Mouse (Mus musculus) CD4-positive, CD25-positive, alpha-beta regulatory T cell, adult 4 months (primary cell): Measurements from ENCODE around the gene 1600002K03Rik. TPM values are rescaled to one million over a fixed set of nuclear protein-coding genes. Genes with fewer than 3 reads are reported as not detected.
"Not testable (repeated sequence)": the region's sequence is repeated elsewhere in the genome, so short reads cannot be mapped to it uniquely, and the experiment has no call there.

Source experiments
- ATAC-seq: one replicate; pipeline ENCODE4 v1.8.0; 2017
- polyA plus RNA-seq, 2 experiments: library from polyadenylated mRNA; unstranded; fragments of 100-300 nt; shearing (Covaris generic); gene quantifications; one replicate each; pipeline ENCODE4 v1.2.1; 2017

Gene 1600002K03Rik
- polyA plus RNA-seq, 2 experiments from 2014 or later, result 21.6 to 23.5 TPM

GRCm38 (mm10) chr10:80154384-80154783 is 18.4 kb upstream of the 1600002K03Rik start:
- no peak for ATAC-seq

DNA sequence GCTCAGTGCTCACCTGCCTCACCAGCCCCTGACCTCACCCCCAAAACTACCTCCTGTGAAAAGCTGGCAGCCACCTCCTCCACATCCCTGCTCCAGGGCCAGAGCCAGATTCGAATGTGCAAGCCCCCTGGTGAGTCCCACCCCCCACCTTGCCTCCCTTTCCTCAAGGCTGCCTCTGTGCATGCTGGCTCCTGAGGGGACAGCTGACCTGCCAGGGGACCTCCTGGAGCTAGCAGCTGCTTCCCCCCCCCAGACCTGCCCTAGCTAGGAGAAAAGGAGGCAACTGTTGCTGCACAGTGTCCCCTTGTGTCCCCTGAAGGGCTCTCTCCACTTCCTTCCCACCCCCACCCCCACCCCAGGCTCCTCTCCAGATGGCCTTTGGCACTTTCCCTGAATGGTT is 17.5 kb upstream of the 1600002K03Rik start:
- ATAC-seq, result no peak

DNA sequence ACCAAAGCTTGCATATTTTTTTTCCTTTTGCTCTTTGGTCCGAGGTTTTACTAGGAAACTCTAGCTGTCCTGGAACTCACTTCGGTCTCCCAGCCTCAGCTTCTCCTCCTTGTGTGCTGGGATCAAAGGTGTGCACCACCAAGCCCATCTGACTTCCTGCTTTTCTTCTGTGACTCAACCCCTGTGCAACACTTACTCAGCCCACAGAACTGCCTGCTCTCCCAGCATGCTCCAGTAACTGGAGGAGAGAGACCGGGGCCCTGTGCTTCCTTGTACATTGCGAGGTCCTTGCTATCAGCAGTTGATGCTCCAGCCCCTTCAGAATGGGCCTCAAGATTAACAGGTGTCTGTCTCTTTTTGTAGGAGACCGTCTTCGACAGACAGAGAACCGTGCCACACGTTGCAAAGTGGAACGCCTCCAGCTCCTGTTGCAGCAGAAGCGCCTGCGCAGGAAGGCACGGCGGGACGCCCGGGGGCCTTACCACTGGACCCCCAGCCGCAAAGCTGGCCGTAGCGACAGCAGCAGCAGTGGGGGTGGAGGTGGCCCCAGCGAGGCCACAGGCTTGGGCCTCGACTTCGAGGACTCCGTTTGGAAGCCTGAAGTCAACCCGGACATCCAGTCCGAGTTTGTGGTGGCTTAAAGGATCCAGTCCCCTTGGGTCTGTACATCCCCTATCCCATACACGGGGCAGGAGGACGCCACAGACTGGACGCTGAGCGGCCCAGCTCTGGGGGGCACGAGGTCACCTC is 16.6 kb upstream of the 1600002K03Rik start:
- ATAC-seq, result no peak

- ATAC-seq, result no peak
Measured at GRCm38 (mm10) chr10:80156752-80157053, 16.0 kb upstream of the 1600002K03Rik start.

GRCm38 (mm10) chr10:80157141-80157929 is 15.4 kb upstream of the 1600002K03Rik start:
- no peak for ATAC-seq

DNA sequence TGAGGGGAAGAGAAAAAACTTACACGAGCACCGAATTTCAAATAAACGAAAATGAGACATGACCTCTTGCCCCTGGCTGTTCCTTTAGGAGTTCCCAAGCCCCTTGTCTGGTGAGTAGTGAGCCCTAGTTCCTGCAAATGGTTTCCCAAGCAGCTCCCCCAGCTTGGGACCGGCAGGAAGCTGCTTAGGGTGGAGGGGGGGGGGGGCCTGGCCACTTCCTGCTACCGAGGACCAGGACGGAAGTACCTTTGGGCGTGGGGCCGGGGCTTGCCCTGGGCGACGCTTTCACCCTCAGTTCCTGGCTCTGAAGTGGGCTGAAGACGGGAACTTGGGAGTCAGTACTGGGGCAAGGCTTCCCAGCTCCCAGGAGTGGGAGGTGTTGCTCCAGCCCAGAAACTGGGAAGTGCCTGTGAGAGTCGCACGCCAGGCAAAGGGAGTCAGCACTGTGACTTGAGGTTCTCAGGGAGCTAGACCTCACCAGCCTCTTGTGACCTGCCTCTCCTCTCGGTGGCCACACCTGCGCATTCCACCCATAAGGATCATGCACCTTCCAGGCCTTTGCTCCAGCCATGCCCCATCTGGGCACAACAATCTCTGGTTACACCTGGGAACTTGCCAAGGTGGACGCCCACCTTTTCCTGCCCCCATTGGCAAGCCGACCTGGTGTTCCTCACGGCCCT is 14.3 kb upstream of the 1600002K03Rik start:
- peak; percentile 48 for ATAC-seq

GRCm38 (mm10) chr10:80159021-80159560 is 13.7 kb upstream of the 1600002K03Rik start:
- ATAC-seq, result peak; percentile 5

- ATAC-seq, result peak; percentile 85
Measured at GRCm38 (mm10) chr10:80159561-80160454, 12.9 kb upstream of the 1600002K03Rik start.

DNA sequence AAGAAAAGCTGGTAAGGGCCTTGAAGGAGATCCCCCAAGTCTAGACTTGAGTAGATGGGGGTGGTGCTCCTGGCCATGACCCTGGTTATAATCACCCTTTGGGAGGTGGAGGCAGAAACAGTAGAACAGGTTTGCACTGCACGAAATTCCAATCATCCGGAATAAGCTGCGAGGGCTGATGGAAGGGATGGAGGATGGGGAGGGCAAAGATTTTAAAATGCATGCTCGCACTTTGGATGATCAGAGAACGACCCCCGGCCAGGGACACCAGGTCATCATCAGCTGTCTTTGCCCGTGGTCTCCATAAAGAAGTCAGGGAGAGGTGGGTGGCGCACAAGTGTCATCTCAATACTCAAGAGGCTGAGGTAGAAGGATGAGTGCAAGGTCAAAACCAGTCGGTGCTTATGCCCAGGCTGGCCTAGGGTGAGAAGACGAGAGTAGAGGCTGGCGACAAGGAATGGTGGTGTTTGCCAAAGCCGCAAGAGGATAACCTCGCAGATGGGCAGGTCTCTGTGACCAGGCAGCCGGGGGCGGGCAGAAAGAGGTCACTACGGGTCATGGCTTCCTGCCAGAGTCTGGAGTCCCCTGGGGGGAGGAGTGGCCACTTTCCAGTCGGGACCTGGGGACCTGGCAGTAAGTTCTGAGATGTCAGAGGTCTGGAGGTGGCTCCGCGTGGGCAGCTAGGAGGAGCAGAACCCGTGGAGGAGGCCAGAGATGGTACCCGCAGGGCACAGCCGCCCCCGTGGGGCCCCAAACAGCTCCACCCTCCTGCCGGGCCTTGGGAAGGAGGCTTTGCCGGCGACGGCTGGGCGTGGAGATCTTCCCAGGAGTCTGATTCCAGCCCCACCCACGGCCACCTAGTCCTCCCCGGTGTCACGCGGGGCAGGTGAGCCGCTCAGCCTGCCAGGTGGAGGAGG is 12.0 kb upstream of the 1600002K03Rik start:
- no peak for ATAC-seq

- ATAC-seq, result no peak
Measured at GRCm38 (mm10) chr10:80161522-80162242, 11.1 kb upstream of the 1600002K03Rik start.

GRCm38 (mm10) chr10:80162243-80162608 is 10.5 kb upstream of the 1600002K03Rik start:
- ATAC-seq, result no peak

DNA sequence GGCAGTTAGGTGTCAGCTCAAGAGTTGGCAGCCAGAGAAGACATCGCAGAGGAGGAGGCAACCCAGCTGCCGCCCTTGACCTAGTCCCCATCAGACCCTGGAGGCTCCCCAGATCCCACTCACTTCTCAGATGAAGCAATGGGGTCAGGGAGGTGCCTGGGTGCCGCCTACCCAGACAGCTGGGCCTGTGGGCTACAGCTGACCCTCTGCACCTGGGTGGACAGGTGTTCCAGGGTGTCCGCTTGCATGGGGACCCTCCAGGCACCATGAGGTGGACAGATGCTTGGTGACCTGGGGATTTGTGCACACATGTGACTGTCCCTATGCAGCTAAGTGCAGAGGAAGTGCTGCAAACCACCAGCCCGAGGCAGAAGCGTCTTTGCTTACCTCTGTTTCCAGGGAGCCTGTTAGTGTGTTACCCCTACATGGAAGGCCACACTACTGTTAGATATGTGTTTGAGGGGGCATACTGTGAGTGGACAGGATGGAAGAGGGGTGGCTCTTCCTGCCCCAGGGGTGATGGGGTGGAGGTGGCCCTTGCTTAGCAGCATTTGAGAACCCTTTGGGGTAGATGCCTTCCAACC is 9.9 kb upstream of the 1600002K03Rik start:
- ATAC-seq, result no peak

DNA sequence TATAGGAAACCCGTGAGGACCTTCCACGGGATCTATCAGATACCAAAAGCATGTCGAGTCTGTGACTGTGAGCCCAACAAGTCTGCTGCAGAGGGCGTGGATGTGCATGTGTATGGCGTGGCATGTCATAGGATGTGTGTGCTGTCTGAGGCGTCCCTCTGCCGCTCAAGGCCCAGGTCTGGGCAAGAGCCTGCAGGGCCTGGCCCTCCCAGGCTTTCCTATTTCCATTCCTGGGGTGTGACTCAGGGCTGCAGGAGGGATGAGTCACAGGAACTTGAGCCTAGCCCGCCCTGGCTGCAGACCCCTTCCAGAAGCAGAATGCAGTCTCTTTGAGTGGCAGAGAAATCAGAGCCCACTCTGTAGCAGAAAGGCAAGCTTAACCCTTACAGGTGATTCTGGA is 9.0 kb upstream of the 1600002K03Rik start:
- ATAC-seq, result no peak

GRCm38 (mm10) chr10:80164161-80164997 is 8.4 kb upstream of the 1600002K03Rik start:
- no peak for ATAC-seq

DNA sequence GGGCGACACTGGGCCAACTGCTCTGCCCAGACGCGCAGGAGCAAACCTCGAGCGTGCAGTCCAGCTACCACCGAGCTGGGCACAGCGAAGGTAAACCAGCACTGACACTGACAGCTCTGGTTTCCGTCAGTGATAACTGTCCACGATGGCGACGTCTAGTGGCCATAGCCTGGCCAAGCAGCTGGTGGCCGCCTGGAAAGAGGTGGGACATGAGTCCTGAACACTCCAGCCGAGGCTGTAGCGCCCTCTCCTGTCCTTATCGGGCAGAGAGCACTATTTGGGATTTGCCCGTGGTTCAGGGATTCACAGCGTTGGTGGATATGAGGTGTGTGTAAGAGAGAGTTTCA is 7.8 kb upstream of the 1600002K03Rik start:
- ATAC-seq, result peak; percentile 32

DNA sequence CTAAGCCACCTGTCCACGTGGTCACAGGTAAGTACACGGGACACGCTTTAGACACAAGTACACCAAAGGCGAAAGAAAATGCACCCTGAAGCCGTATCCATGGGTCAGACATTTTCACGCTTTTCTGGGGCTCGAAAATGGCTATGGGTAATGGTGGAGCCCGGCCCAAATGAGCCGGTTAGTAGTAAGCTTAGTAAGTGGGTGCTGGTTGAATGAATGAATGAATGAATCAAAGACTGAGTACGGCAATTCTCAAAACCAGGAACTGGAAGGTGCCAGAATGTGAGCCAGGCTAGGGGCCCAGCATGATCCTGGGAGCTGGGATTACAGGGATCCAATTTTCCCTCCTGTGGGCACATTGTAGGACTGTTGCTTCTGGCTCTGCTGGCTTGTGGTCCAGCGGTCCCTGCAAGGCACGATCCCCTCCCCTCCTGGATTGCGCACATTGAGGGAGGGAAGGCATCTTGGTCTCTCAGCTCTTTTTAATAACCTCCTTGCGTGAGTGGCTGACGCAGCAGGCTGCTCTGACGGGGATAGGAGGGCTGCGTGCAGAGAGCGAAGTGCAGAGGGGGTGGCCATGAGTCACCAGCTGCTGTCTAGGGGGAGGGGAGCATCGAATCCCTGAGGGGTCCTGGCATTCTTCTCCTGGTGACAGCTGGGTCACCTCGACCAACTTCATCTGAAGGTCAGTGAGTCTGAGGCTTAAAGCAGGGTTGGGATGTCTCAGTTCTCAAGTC is 7.2 kb upstream of the 1600002K03Rik start, which contains the start of gene Cirbp:
Cirbp (plus strand) TSS at position 594 of the 737 bp plus-strand sequence.
- no peak for ATAC-seq

DNA sequence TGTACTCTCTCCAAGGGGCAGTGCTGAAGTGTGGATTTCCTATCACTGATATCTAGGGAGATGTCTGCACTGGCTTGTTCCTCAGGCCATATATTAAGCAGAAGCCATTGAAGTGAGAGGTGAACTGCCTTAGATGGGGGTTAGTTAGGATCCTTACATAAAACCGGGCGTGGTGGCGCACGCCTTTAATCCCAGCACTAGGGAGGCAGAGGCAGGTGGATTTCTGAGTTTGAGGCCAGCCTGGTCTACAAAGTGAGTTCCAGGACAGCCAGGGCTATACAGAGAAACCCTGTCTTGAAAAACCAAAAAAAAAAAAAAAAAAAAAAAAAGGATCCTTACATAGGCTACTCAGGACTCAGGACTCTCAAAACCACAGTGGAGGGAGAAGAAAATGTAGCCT is 6.6 kb upstream of the 1600002K03Rik start:
- ATAC-seq, result not testable (repeated sequence)

- ATAC-seq, result peak; percentile 88
Measured at GRCm38 (mm10) chr10:80167460-80168037, 5.2 kb upstream of the 1600002K03Rik start.
